Mouse (Mus musculus) olfactory bulb, adult 2 months (tissue): Measurements from ENCODE around the gene Nfkbiz.

ENCODE experiments used
- CTCF ChIP-seq: fragments of 200-500 bp; IDR thresholded peaks from 2 replicates; pipeline ENCODE4 v1.5.1; 2012; ENCODE audit warnings: low read depth, mild to moderate bottlenecking, low read length, moderate library complexity; ENCODE audit not compliant: insufficient read depth
- POLR2A ChIP-seq: fragments of 200-500 bp; IDR thresholded peaks from 2 replicates; pipeline ENCODE4 v1.6.1; 2012; ENCODE audit warnings: mild to moderate bottlenecking, low read depth, low read length, moderate library complexity; ENCODE audit not compliant: insufficient read depth

DNA sequence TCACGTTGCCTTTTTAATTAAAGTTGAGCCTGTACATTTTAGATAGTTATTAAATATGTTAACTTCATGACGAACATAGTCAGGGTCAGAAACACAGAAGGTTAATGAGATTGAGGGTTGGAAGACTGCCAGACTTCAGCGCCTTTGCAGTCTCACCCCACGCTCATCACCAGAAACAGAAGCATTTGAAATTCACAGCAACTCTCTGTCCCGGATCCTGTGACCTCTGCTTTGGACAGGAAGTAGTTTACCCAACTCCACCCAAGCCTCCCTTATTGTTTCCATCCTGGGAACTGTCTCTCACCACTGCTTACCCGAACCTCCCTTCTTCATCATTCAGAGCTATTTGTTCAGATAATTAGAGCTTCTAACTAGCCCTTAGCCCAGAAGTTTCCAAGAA, 37.3 kb upstream of the Nfkbiz start:
- TF ChIP-seq CTCF (no peak), POLR2A (no peak)
